Mouse (Mus musculus) urinary bladder, postnatal 0 days (tissue): ENCODE data around the gene Tusc2. TPM values are rescaled to one million over a fixed set of nuclear protein-coding genes. Genes with fewer than 3 reads are reported as not detected.

ENCODE experiments used
- polyA plus RNA-seq: library from polyadenylated mRNA; unstranded; fragments of >200 nt; fragmentation: Nextera tagmentation; extraction: Ambion mirVana; gene quantifications from 2 replicates; pipeline ENCODE4 v1.2.1, GENCODE M21; 2015

Tusc2 gene
- polyA plus RNA-seq = 30.8 and 32.6 TPM in 2 replicates

GRCm38 (mm10) chr9:107563029-107563581 is at the start of gene Tusc2:
Gene Tusc2 (plus strand): TSS chr9:107563255.

GRCm38 (mm10) chr9:107533791-107534407 is 29.2 kb upstream of the Tusc2 start, which contains the start of gene Tmem115:
Gene Tmem115 (plus strand): TSS chr9:107533945.

GRCm38 (mm10) chr9:107541474-107542351 is 21.3 kb upstream of the Tusc2 start, which contains the start of the genes Cyb561d2 and Nprl2:
Gene Cyb561d2 (minus strand): TSS chr9:107542193.
Gene Nprl2 (plus strand): TSS chr9:107542226.

GRCm38 (mm10) chr9:107547026-107547425 is 16.0 kb upstream of the Tusc2 start, which contains the start of gene Zmynd10:
Gene Zmynd10 (plus strand): TSS chr9:107547298.

GRCm38 (mm10) chr9:107551117-107551889 is 11.8 kb upstream of the Tusc2 start, which contains the start of gene Rassf1:
Gene Rassf1 (plus strand): TSS chr9:107551555.

GRCm38 (mm10) chr9:107567702-107568319 is 4.8 kb downstream of the Tusc2 start, which contains the start of gene Hyal2:
Gene Hyal2 (plus strand): TSS chr9:107567945.

GRCm38 (mm10) chr9:107576357-107577107 is 13.5 kb downstream of the Tusc2 start, which contains the start of gene Hyal1:
Gene Hyal1 (plus strand): TSS chr9:107576927.

GRCm38 (mm10) chr9:107578587-107578986 is 15.5 kb downstream of the Tusc2 start, which contains the start of gene Naa80:
Gene Naa80 (plus strand): TSS chr9:107578887.

GRCm38 (mm10) chr9:107580501-107581317 is 17.7 kb downstream of the Tusc2 start, which contains the start of gene Hyal3:
Gene Hyal3 (plus strand): TSS chr9:107580818.

GRCm38 (mm10) chr9:107586974-107587832 is 24.1 kb downstream of the Tusc2 start, which contains the start of gene Ifrd2:
Gene Ifrd2 (plus strand): TSS chr9:107587642.

GRCm38 (mm10) chr9:107608741-107609432 is 45.8 kb downstream of the Tusc2 start, which contains the start of gene Sema3b:
Gene Sema3b (minus strand): TSS chr9:107609229.

Other genes with a start within 250 kb of the Tusc2 start
- 6.3 and 8.1 TPM in 2 replicates for gene Hemk1, start 224.9 kb upstream of the Tusc2 start, polyA plus RNA-seq
- 1.5 and 1.7 TPM in 2 replicates for gene 6430571L13Rik, start 222.7 kb upstream of the Tusc2 start, polyA plus RNA-seq
- gene Cacna2d2, start 163.6 kb upstream of the Tusc2 start, polyA plus RNA-seq = 0.08 and 0.12 TPM in 2 replicates
- gene Tmem115, start 29.3 kb upstream of the Tusc2 start, polyA plus RNA-seq = 36.6 and 39.3 TPM in 2 replicates
- gene Cyb561d2, start 21.1 kb upstream of the Tusc2 start, polyA plus RNA-seq = 16.3 and 17.5 TPM in 2 replicates
- gene Nprl2, start 21.0 kb upstream of the Tusc2 start, polyA plus RNA-seq = 14.7 and 17.2 TPM in 2 replicates
- gene Zmynd10, start 16.0 kb upstream of the Tusc2 start, polyA plus RNA-seq = 0.44 and 0.52 TPM in 2 replicates
- 61.6 and 67.2 TPM in 2 replicates for gene Rassf1, start 11.7 kb upstream of the Tusc2 start, polyA plus RNA-seq
- gene Hyal2, start 4.7 kb downstream of the Tusc2 start, polyA plus RNA-seq = 37.4 and 43.1 TPM in 2 replicates
- 6.4 and 7.9 TPM in 2 replicates for gene Hyal1, start 13.7 kb downstream of the Tusc2 start, polyA plus RNA-seq
- gene Naa80, start 15.6 kb downstream of the Tusc2 start, polyA plus RNA-seq = 9.7 and 14.0 TPM in 2 replicates
- gene Hyal3, start 17.6 kb downstream of the Tusc2 start, polyA plus RNA-seq = 0.60 and 0.61 TPM in 2 replicates
- gene Ifrd2, start 24.4 kb downstream of the Tusc2 start, polyA plus RNA-seq = 21.9 and 26.4 TPM in 2 replicates
- gene Sema3b, start 46.0 kb downstream of the Tusc2 start, polyA plus RNA-seq = 12.9 and 15.9 TPM in 2 replicates
- 285 and 303 TPM in 2 replicates for gene Gnai2, start 72.1 kb downstream of the Tusc2 start, polyA plus RNA-seq
- 0.16 and 0.34 TPM in 2 replicates for gene Slc38a3, start 106.3 kb downstream of the Tusc2 start, polyA plus RNA-seq
- gene Gnat1, start 116.5 kb downstream of the Tusc2 start, polyA plus RNA-seq = 0.45 and 0.63 TPM in 2 replicates
- gene Sema3f, start 147.2 kb downstream of the Tusc2 start, polyA plus RNA-seq = 10.7 and 12.1 TPM in 2 replicates
- 81.2 and 82.1 TPM in 2 replicates for gene Rbm5, start 207.7 kb downstream of the Tusc2 start, polyA plus RNA-seq